Mouse (Mus musculus) myocyte (in vitro differentiated cells): ENCODE measurements around the gene Slc12a7. TPM values are rescaled to one million over a fixed set of nuclear protein-coding genes. Genes with fewer than 3 reads are reported as not detected.
"Not testable (repeated sequence)": the region's sequence is repeated elsewhere in the genome, so short reads cannot be mapped to it uniquely, and the experiment has no call there.

Experiments
- H3K27me3 ChIP-seq: one replicate; pipeline ENCODE4 v1.6.1; 2011; ENCODE audit not compliant: control insufficient read depth, insufficient read depth, insufficient read length
- H3K36me3 ChIP-seq: one replicate; pipeline ENCODE4 v1.6.1; 2011; ENCODE audit not compliant: control insufficient read depth, insufficient read depth
- H3K4me2 ChIP-seq: one replicate; pipeline ENCODE4 v1.6.1; 2011; ENCODE audit warnings: low read depth, control low read depth
- H3K4me3 ChIP-seq: one replicate; pipeline ENCODE4 v1.5.1; 2011; ENCODE audit warnings: mild to moderate bottlenecking, control low read depth, moderate library complexity
- H3K79me2 ChIP-seq: one replicate; pipeline ENCODE4 v1.6.1; 2011; ENCODE audit not compliant: control insufficient read depth, insufficient read depth
- H3ac ChIP-seq: one replicate; pipeline ENCODE4 v1.6.1; 2011; ENCODE audit not compliant: control insufficient read depth, insufficient read length
- CEBPB ChIP-seq: IDR thresholded peaks from 2 replicates; pipeline ENCODE4 v1.6.1; 2011; ENCODE audit warnings: mild to moderate bottlenecking, moderate library complexity; ENCODE audit not compliant: poor library complexity, insufficient read depth, severe bottlenecking
- E2F4 ChIP-seq: IDR thresholded peaks from one replicate; pipeline ENCODE4 v1.6.1; 2011; ENCODE audit warnings: mild to moderate bottlenecking, control low read depth, moderate library complexity; ENCODE audit not compliant: insufficient read depth
- MAX ChIP-seq: IDR thresholded peaks from one replicate; pipeline ENCODE4 v1.6.1; 2011; ENCODE audit warnings: low read depth, mild to moderate bottlenecking, control low read depth
- MYOD1 ChIP-seq, 3 experiments: IDR thresholded peaks; one replicate each; pipeline ENCODE4 v1.6.1; 2011; ENCODE audit warnings: control low read depth in 2 of 3, low read depth in 2 of 3, mild to moderate bottlenecking in 2 of 3, moderate library complexity in 1 of 3; ENCODE audit not compliant: insufficient read length in 2 of 3, control insufficient read depth in 1 of 3
- MYOG ChIP-seq, 3 experiments: IDR thresholded peaks; one replicate each; pipeline ENCODE4 v1.6.1; 2011; ENCODE audit warnings: control low read depth in 2 of 3, low read depth in 2 of 3, mild to moderate bottlenecking in 2 of 3; ENCODE audit not compliant: insufficient read length in 2 of 3, control insufficient read depth in 1 of 3, insufficient read depth in 1 of 3
- POLR2A ChIP-seq: IDR thresholded peaks from one replicate; pipeline ENCODE4 v1.6.1; 2011; ENCODE audit warnings: low read depth, mild to moderate bottlenecking, control low read depth, moderate library complexity; ENCODE audit not compliant: insufficient read length
- POLR2AphosphoS2 ChIP-seq: IDR thresholded peaks from one replicate; pipeline ENCODE4 v1.6.1; 2011; ENCODE audit warnings: low read depth, control low read depth; ENCODE audit not compliant: insufficient read length
- REST ChIP-seq: IDR thresholded peaks from one replicate; pipeline ENCODE4 v1.6.1; 2011; ENCODE audit warnings: mild to moderate bottlenecking, control low read depth, moderate library complexity; ENCODE audit not compliant: insufficient read depth, insufficient read length
- SRF ChIP-seq: IDR thresholded peaks from one replicate; pipeline ENCODE4 v1.6.1; 2011; ENCODE audit warnings: low read depth; ENCODE audit not compliant: control insufficient read depth, insufficient read length
- TCF12 ChIP-seq: IDR thresholded peaks from one replicate; pipeline ENCODE4 v1.6.1; 2011; ENCODE audit warnings: mild to moderate bottlenecking, control low read depth; ENCODE audit not compliant: poor library complexity, insufficient read depth, severe bottlenecking
- TCF3 ChIP-seq: IDR thresholded peaks from one replicate; pipeline ENCODE4 v1.6.1; 2011; ENCODE audit warnings: low read depth, control low read depth; ENCODE audit not compliant: insufficient read length
- USF1 ChIP-seq: IDR thresholded peaks from one replicate; pipeline ENCODE4 v1.6.1; 2011; ENCODE audit warnings: low read depth, mild to moderate bottlenecking, control low read depth, moderate library complexity
- polyA plus RNA-seq: library from polyadenylated mRNA; unstranded; fragments of >200 nt; fragmentation: generic; extraction: Trizol; gene quantifications from one replicate; pipeline ENCODE4 v1.2.1, GENCODE M21; 2012; ENCODE audit warnings: missing spikeins

Gene Slc12a7
- polyA plus RNA-seq, 1 experiment: 25.7 TPM

- Histone ChIP-seq H3K79me2 (no peaks in the 10 kb centered on the region), H3K4me2 (no peak overlapping the region), H3K4me3 (no peak overlapping the region), H3K27me3 (peaks cover 11% of the 10 kb centered on the region), H3ac (no peak overlapping the region), H3K36me3 (no peaks in the 10 kb centered on the region)
- TF ChIP-seq E2F4 (no peak), TCF3 (no peak), SRF (no peak), REST (no peak), CEBPB (no peak), MAX (no peak), TCF12 (no peak), USF1 (no peak)
These were observed 2.4 kb downstream of the Slc12a7 start for GRCm38 (mm10) chr13:73735270-73735669.

- Histone ChIP-seq H3K79me2 (no peaks in the 10 kb centered on the region), H3ac (no peak overlapping the region), H3K36me3 (no peaks in the 10 kb centered on the region), H3K4me3 (no peak overlapping the region), H3K4me2 (no peak overlapping the region), H3K27me3 (peaks cover 11% of the 10 kb centered on the region)
- TF ChIP-seq TCF3 (no peak), REST (no peak), USF1 (no peak), MAX (no peak), MYOD1 (IDR thresholded peaks at IDR 0.05; ENCODE audit: control insufficient read depth in 1 of 3, insufficient read length in 2 of 3, low read depth in 2 of 3) (no peak), E2F4 (no peak), SRF (no peak), POLR2A (no peak), TCF12 (no peak), CEBPB (no peak), POLR2AphosphoS2 (no peak), MYOG (IDR thresholded peaks at IDR 0.05; ENCODE audit: control insufficient read depth in 1 of 3, insufficient read depth in 1 of 3, insufficient read length in 2 of 3, low read depth in 2 of 3) (no peak)
These were observed 3.0 kb downstream of the Slc12a7 start for GRCm38 (mm10) chr13:73735928-73736327.

- Histone ChIP-seq H3K79me2 (no peaks in the 10 kb centered on the region), H3K4me2 (no peak overlapping the region), H3ac (no peak overlapping the region), H3K36me3 (no peaks in the 10 kb centered on the region), H3K27me3 (peaks cover 11% of the 10 kb centered on the region), H3K4me3 (no peak overlapping the region)
- TF ChIP-seq REST (no peak), MAX (no peak), E2F4 (no peak), USF1 (no peak), SRF (no peak)
These were observed 4.0 kb downstream of the Slc12a7 start for GRCm38 (mm10) chr13:73736943-73737342.

- H3ac ChIP-seq, H3K4me3 ChIP-seq, H3K27me3 ChIP-seq, H3K4me2 ChIP-seq, H3K36me3 ChIP-seq, H3K79me2 ChIP-seq: not testable (repeated sequence)
These were observed 7.6 kb downstream of the Slc12a7 start for GRCm38 (mm10) chr13:73740399-73740944.

GRCm38 (mm10) chr13:73742944-73743343 is 10.1 kb downstream of the Slc12a7 start:
- Histone ChIP-seq H3K79me2 (no peaks in the 10 kb centered on the region), H3K27me3 (no peaks in the 10 kb centered on the region), H3ac (no peak overlapping the region), H3K36me3 (no peaks in the 10 kb centered on the region), H3K4me3 (no peak overlapping the region), H3K4me2 (no peak overlapping the region)
- TF ChIP-seq TCF3 (no peak), SRF (no peak), CEBPB (no peak), MYOD1 (IDR thresholded peaks at IDR 0.05; ENCODE audit: control insufficient read depth in 1 of 3, insufficient read length in 2 of 3, low read depth in 2 of 3) (no peak), E2F4 (no peak)
